Mouse (Mus musculus): ENCODE results near the gene Ppp1r10. TPM values are rescaled to one million over a fixed set of nuclear protein-coding genes. Genes with fewer than 3 reads are reported as not detected.

Ppp1r10 gene
- polyA plus RNA-seq, 2 experiments from 2014 or later, result 42.0 to 57.4 TPM

Other genes with a start within 250 kb of the Ppp1r10 start
- 10 to 100 TPM in 1 of 2 experiments, 1 to 10 TPM in 1; 9.3 to 11.8 TPM for gene Vars2, start 248.8 kb upstream of the Ppp1r10 start, polyA plus RNA-seq (2017; shearing (Covaris generic))
- 10 to 100 TPM; 11.5 to 30.4 TPM for gene Gtf2h4, start 242.7 kb upstream of the Ppp1r10 start, polyA plus RNA-seq (2017; shearing (Covaris generic))
- gene Ddr1, start 211.8 kb upstream of the Ppp1r10 start, polyA plus RNA-seq (2017; shearing (Covaris generic)), result under 1 TPM; 0.66 to 0.71 TPM
- gene Ier3, start 94.8 kb upstream of the Ppp1r10 start, polyA plus RNA-seq (2017; shearing (Covaris generic)), result under 1 TPM; 0.60 TPM
- 10 to 100 TPM; 19.9 to 22.9 TPM for gene Flot1, start 93.2 kb upstream of the Ppp1r10 start, polyA plus RNA-seq (2017; shearing (Covaris generic))
- gene Tubb5, start 78.1 kb upstream of the Ppp1r10 start, polyA plus RNA-seq (2017; shearing (Covaris generic)), result 100 to 1,000 TPM; 410 to 652 TPM
- gene Mdc1, start 74.9 kb upstream of the Ppp1r10 start, polyA plus RNA-seq (2017; shearing (Covaris generic)), result 1 to 10 TPM; 4.1 to 6.4 TPM
- 10 to 100 TPM; 38.4 to 44.7 TPM for gene Nrm, start 55.1 kb upstream of the Ppp1r10 start, polyA plus RNA-seq (2017; shearing (Covaris generic))
- 100 to 1,000 TPM; 228 to 247 TPM for gene Ppp1r18, start 50.8 kb upstream of the Ppp1r10 start, polyA plus RNA-seq (2017; shearing (Covaris generic))
- gene Dhx16, start 36.6 kb upstream of the Ppp1r10 start, polyA plus RNA-seq (2017; shearing (Covaris generic)), result 10 to 100 TPM; 19.6 to 26.9 TPM
- 10 to 100 TPM; 12.4 to 17.5 TPM for gene 2310061I04Rik, start 19.0 kb upstream of the Ppp1r10 start, polyA plus RNA-seq (2017; shearing (Covaris generic))
- gene Atat1, start 6.4 kb upstream of the Ppp1r10 start, polyA plus RNA-seq (2017; shearing (Covaris generic)), result 10 to 100 TPM; 11.7 to 14.3 TPM
- gene Mrps18b, start within 50 bp of the Ppp1r10 start, polyA plus RNA-seq (2017; shearing (Covaris generic)), result 10 to 100 TPM; 42.2 to 50.9 TPM
- 100 to 1,000 TPM in 1 of 2 experiments, 10 to 100 TPM in 1; 99.6 to 137 TPM for gene Abcf1, start 53.3 kb downstream of the Ppp1r10 start, polyA plus RNA-seq (2017; shearing (Covaris generic))
- gene Gnl1, start 63.4 kb downstream of the Ppp1r10 start, polyA plus RNA-seq (2017; shearing (Covaris generic)), result 1 to 10 TPM; 8.1 to 9.2 TPM
- 10 to 100 TPM; 13.6 to 17.6 TPM for gene Prr3, start 63.8 kb downstream of the Ppp1r10 start, polyA plus RNA-seq (2017; shearing (Covaris generic))
- 10 to 100 TPM; 36.4 to 43.7 TPM for gene H2-T24, start 104.1 kb downstream of the Ppp1r10 start, polyA plus RNA-seq (2017; shearing (Covaris generic))
- 1,000 to 10,000 TPM in 1 of 2 experiments, 100 to 1,000 TPM in 1; 679 to 1,228 TPM for gene H2-T23, start 116.4 kb downstream of the Ppp1r10 start, polyA plus RNA-seq (2017; shearing (Covaris generic))
- gene H2-T22, start 126.3 kb downstream of the Ppp1r10 start, polyA plus RNA-seq (2017; shearing (Covaris generic)), result 100 to 1,000 TPM; 415 to 458 TPM
- gene Gm6034, start 126.5 kb downstream of the Ppp1r10 start, polyA plus RNA-seq (2017; shearing (Covaris generic)), result under 1 TPM in 1 of 2 experiments, not detected in 1; 0.46 TPM
- gene Gm11127, start 141.9 kb downstream of the Ppp1r10 start, polyA plus RNA-seq (2017; shearing (Covaris generic)), result under 1 TPM; 0.37 to 0.38 TPM
- 1 to 10 TPM in 1 of 2 experiments, under 1 TPM in 1; 0.70 to 4.4 TPM for gene Gm19684, start 205.2 kb downstream of the Ppp1r10 start, polyA plus RNA-seq (2017; shearing (Covaris generic))
- not detected for gene Gm7030, start 213.0 kb downstream of the Ppp1r10 start, polyA plus RNA-seq (2017; shearing (Covaris generic))

Data from activated CD4-positive, CD25-positive, alpha-beta regulatory T cell, adult 4 months (primary cell).